Mouse (Mus musculus) left cerebral cortex, adult 11 months (tissue): ENCODE results near the gene Rsph1.

Experiments used
- DNase-seq: peaks from one replicate; pipeline ENCODE4 v3.0.0; 2022; ENCODE audit warnings: low spot score

Rsph1 gene

DNA sequence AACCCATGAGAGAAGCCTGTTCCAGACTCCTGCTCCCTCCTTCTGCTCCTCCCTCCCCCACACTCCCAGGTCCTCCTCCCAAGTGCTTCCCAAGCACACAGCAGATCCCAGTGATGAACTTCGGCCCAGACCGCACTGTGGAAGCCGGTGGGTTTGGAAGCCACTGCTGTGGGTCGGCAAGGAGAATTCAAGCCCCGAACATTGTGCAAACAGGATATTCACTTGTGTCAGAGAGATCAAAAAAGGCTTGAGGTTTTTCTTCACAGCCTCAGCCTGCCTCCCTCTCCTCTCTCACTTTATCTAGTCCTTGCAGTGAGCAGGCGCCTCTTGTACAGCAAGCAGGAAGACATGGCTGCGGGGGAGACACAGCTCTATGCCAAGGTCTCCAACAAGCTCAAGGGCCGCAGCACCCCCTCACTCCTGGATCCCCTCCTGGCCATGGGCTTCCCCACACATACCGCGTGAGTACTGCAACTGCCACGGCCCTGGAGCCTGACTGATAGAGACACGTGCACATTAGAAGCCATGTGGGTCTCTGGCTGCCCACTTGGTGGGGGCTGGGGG, 69.3 kb downstream of the Rsph1 start, which contains the start of gene Ubash3a:
Ubash3a (plus strand) TSS at position 103 of the 564 bp plus-strand sequence.
- no peak for DNase-seq
